Mouse (Mus musculus) spleen, adult 2 months (tissue): ENCODE results near the gene Gabrp.

Experiments used
- CTCF ChIP-seq: fragments of 200-500 bp; IDR thresholded peaks from 2 replicates; pipeline ENCODE4 v1.5.1; 2011; ENCODE audit warnings: mild to moderate bottlenecking, inconsistent platforms; ENCODE audit not compliant: insufficient read depth, insufficient read length, insufficient replicate concordance; ENCODE audit errors: extremely low read depth
- POLR2A ChIP-seq: fragments of 200-500 bp; IDR thresholded peaks from 2 replicates; pipeline ENCODE4 v1.6.1; 2011; ENCODE audit warnings: low read depth, low read length, inconsistent platforms

- TF ChIP-seq CTCF (no peak), POLR2A (no peak)
Measured at GRCm38 (mm10) chr11:33627136-33627742, 48.5 kb upstream of the Gabrp start.
